Mouse (Mus musculus) heart, embryonic 10.5 days (tissue): ENCODE results near the gene Depdc7. TPM values are rescaled to one million over a fixed set of nuclear protein-coding genes. Genes with fewer than 3 reads are reported as not detected.
A peak's percentile ranks its signal among the peaks of the same experiment; 100 is the strongest.

Experiments used
- DNase-seq: peaks from one replicate; pipeline ENCODE4 v3.0.0-alpha.2; 2017; ENCODE audit warnings: low spot score
- H3K27ac ChIP-seq: fragments of 300-500 bp; sonication (generic); 2 replicates; pipeline ENCODE4 v1.5.1; 2016; ENCODE audit warnings: mild to moderate bottlenecking
- H3K27me3 ChIP-seq: fragments of 300-500 bp; sonication (generic); 2 replicates; pipeline ENCODE4 v1.6.1; 2016; ENCODE audit warnings: mild to moderate bottlenecking; ENCODE audit not compliant: poor library complexity, insufficient read depth, severe bottlenecking
- H3K36me3 ChIP-seq: fragments of 300-500 bp; sonication (generic); 2 replicates; pipeline ENCODE4 v1.6.1; 2016; ENCODE audit warnings: mild to moderate bottlenecking, moderate library complexity
- H3K4me1 ChIP-seq: fragments of 300-500 bp; sonication (generic); 2 replicates; pipeline ENCODE4 v1.6.1; 2016; ENCODE audit warnings: mild to moderate bottlenecking
- H3K4me3 ChIP-seq: fragments of 300-500 bp; sonication (generic); 2 replicates; pipeline ENCODE4 v1.5.1; 2016; ENCODE audit warnings: mild to moderate bottlenecking, moderate library complexity
- H3K9me3 ChIP-seq: fragments of 300-500 bp; sonication (generic); 2 replicates; pipeline ENCODE4 v1.6.1; 2016; ENCODE audit warnings: mild to moderate bottlenecking, moderate library complexity
- WGBS: fragments of 180-500 bp; shearing (Covaris S2); methylation state at CpG from one replicate; pipeline ENCODE4 v1.1.7; 2016; 5-methylcytosine and 5-hydroxymethylcytosine counted together
- polyA plus RNA-seq: library from polyadenylated mRNA; unstranded; fragments of >200 nt; fragmentation: Nextera tagmentation; extraction: Ambion mirVana; gene quantifications from 2 replicates; pipeline ENCODE4 v1.2.1, GENCODE M21; 2016

Gene Depdc7
- polyA plus RNA-seq = 3.8 and 5.5 TPM in 2 replicates

GRCm38 (mm10) chr2:104742741-104743064 is at the start of gene Depdc7:
Gene Depdc7 (minus strand): TSS chr2:104742878.
- WGBS = under 1% methylated on average over 31 of the region's 31 CpGs
- H3K9me3 ChIP-seq = no peaks in the 10 kb centered on the region
- no peaks in the 10 kb centered on the region for H3K36me3 ChIP-seq
- peaks cover 10% of the 10 kb centered on the region for H3K4me1 ChIP-seq
- DNase-seq = peak; percentile 92
- H3K4me3 ChIP-seq = peak within 1 kb of the TSS; percentile 86
- H3K27me3 ChIP-seq = peaks cover 33% of the 10 kb centered on the region
- H3K27ac ChIP-seq = peak within 1 kb of the TSS; percentile 93

GRCm38 (mm10) chr2:104774763-104775162 is 32.1 kb upstream of the Depdc7 start:
- Histone ChIP-seq H3K27ac (no peak overlapping the region), H3K36me3 (peaks cover 79% of the 10 kb centered on the region), H3K4me1 (no peaks in the 10 kb centered on the region), H3K4me3 (no peak overlapping the region), H3K9me3 (no peaks in the 10 kb centered on the region), H3K27me3 (no peaks in the 10 kb centered on the region)
- 85% methylated on average over 1 of the region's 1 CpGs for WGBS
- no peak for DNase-seq

- Histone ChIP-seq H3K27ac (no peak overlapping the region), H3K4me1 (no peaks in the 10 kb centered on the region), H3K36me3 (peaks cover 78% of the 10 kb centered on the region), H3K27me3 (no peaks in the 10 kb centered on the region), H3K9me3 (no peaks in the 10 kb centered on the region), H3K4me3 (no peak overlapping the region)
- DNase-seq = no peak
- WGBS = 95% methylated on average over 1 of the region's 1 CpGs
Observed at GRCm38 (mm10) chr2:104768697-104769096, 26.0 kb upstream of the Depdc7 start.

- H3K4me1 ChIP-seq = 0 out of 2 replicates have a peak, but pooled peaks cover 4% of the 10 kb centered on the region
- no peaks in the 10 kb centered on the region for H3K9me3 ChIP-seq
- no peak overlapping the region for H3K27ac ChIP-seq
- no peak overlapping the region for H3K4me3 ChIP-seq
- DNase-seq = no peak
- H3K27me3 ChIP-seq = no peaks in the 10 kb centered on the region
- 88% methylated on average over 4 of the region's 4 CpGs for WGBS
- H3K36me3 ChIP-seq = peaks cover 59% of the 10 kb centered on the region
Observed at GRCm38 (mm10) chr2:104764018-104764417, 21.3 kb upstream of the Depdc7 start.

- H3K36me3 ChIP-seq = peaks cover 55% of the 10 kb centered on the region
- no peak overlapping the region for H3K4me3 ChIP-seq
- no peaks in the 10 kb centered on the region for H3K27me3 ChIP-seq
- no peak overlapping the region for H3K27ac ChIP-seq
- 52% methylated on average over 8 of the region's 8 CpGs for WGBS
- H3K9me3 ChIP-seq = no peaks in the 10 kb centered on the region
- DNase-seq = no peak
- 0 out of 2 replicates have a peak, but pooled peaks cover 4% of the 10 kb centered on the region for H3K4me1 ChIP-seq
Observed at GRCm38 (mm10) chr2:104763134-104763703, 20.5 kb upstream of the Depdc7 start.

- DNase-seq = no peak
- Histone ChIP-seq H3K36me3 (peaks cover 8% of the 10 kb centered on the region; the same call in 1 of the 2 replicates), H3K4me3 (no peak overlapping the region), H3K4me1 (no peaks in the 10 kb centered on the region), H3K9me3 (no peaks in the 10 kb centered on the region), H3K27ac (no peak overlapping the region), H3K27me3 (no peaks in the 10 kb centered on the region)
- 56% methylated on average over 3 of the region's 3 CpGs for WGBS
Observed at GRCm38 (mm10) chr2:104750611-104751010, 7.9 kb upstream of the Depdc7 start.

GRCm38 (mm10) chr2:104748652-104749183 is 6.0 kb upstream of the Depdc7 start:
- Histone ChIP-seq H3K4me3 (no peak overlapping the region), H3K4me1 (no peaks in the 10 kb centered on the region), H3K9me3 (no peaks in the 10 kb centered on the region), H3K36me3 (peaks cover 6% of the 10 kb centered on the region; the same call in 1 of the 2 replicates), H3K27ac (no peak overlapping the region), H3K27me3 (0 out of 2 replicates have a peak, but pooled peaks cover 3% of the 10 kb centered on the region)
- 79% methylated on average over 5 of the region's 5 CpGs for WGBS
- no peak for DNase-seq

GRCm38 (mm10) chr2:104746251-104746650 is 3.6 kb upstream of the Depdc7 start:
- Histone ChIP-seq H3K36me3 (no peaks in the 10 kb centered on the region), H3K27me3 (peaks cover 21% of the 10 kb centered on the region; the same call in 1 of the 2 replicates), H3K27ac (no peak overlapping the region), H3K4me1 (peaks cover 10% of the 10 kb centered on the region), H3K9me3 (no peaks in the 10 kb centered on the region), H3K4me3 (no peak overlapping the region)
- no peak for DNase-seq
- WGBS = 43% methylated on average over 8 of the region's 8 CpGs

- H3K4me1 ChIP-seq = peaks cover 10% of the 10 kb centered on the region
- whole genome bisulfite sequencing = 51% methylated on average over 5 of the region's 5 CpGs
- H3K4me3 ChIP-seq = no peak overlapping the region
- H3K9me3 ChIP-seq = no peaks in the 10 kb centered on the region
- no peaks in the 10 kb centered on the region for H3K36me3 ChIP-seq
- no peak overlapping the region for H3K27ac ChIP-seq
- H3K27me3 ChIP-seq = peaks cover 33% of the 10 kb centered on the region
- DNase-seq = no peak
Observed at GRCm38 (mm10) chr2:104743971-104744370, 1.3 kb upstream of the Depdc7 start.

- DNase-seq = no peak
Observed at GRCm38 (mm10) chr2:104743160-104743559, 482 bp upstream of the Depdc7 start.

GRCm38 (mm10) chr2:104741896-104742740 is 560 bp downstream of the Depdc7 start:
- peaks cover 33% of the 10 kb centered on the region for H3K27me3 ChIP-seq
- H3K4me1 ChIP-seq = peaks cover 10% of the 10 kb centered on the region
- no peak for DNase-seq
- H3K4me3 ChIP-seq = peak overlapping the region; percentile 86
- WGBS = 4% methylated on average over 42 of the region's 46 CpGs
- H3K27ac ChIP-seq = peak overlapping the region; percentile 93
- no peaks in the 10 kb centered on the region for H3K9me3 ChIP-seq
- H3K36me3 ChIP-seq = no peaks in the 10 kb centered on the region

More at GRCm38 (mm10) chr2:104743160-104743559, 482 bp upstream of the Depdc7 start:
- Histone ChIP-seq H3K36me3 (no peaks in the 10 kb centered on the region), H3K27me3 (peaks cover 33% of the 10 kb centered on the region), H3K4me3 (peak overlapping the region; percentile 86), H3K27ac (no peak overlapping the region), H3K4me1 (peaks cover 10% of the 10 kb centered on the region), H3K9me3 (no peaks in the 10 kb centered on the region)
- 16% methylated on average over 7 of the region's 7 CpGs for WGBS

- WGBS = 40% methylated on average over 7 of the region's 7 CpGs
- H3K4me3 ChIP-seq = no peak overlapping the region
Observed at GRCm38 (mm10) chr2:104741015-104741758, 1.5 kb downstream of the Depdc7 start.

More at GRCm38 (mm10) chr2:104741015-104741758, 1.5 kb downstream of the Depdc7 start:
- Histone ChIP-seq H3K4me1 (peaks cover 10% of the 10 kb centered on the region), H3K9me3 (no peaks in the 10 kb centered on the region), H3K27ac (no peak overlapping the region), H3K36me3 (no peaks in the 10 kb centered on the region), H3K27me3 (peaks cover 33% of the 10 kb centered on the region)
- no peak for DNase-seq
